Mouse (Mus musculus) olfactory bulb, adult 2 months (tissue): ENCODE results near the gene 2310033P09Rik.

Source experiments
- CTCF ChIP-seq: fragments of 200-500 bp; IDR thresholded peaks from 2 replicates; pipeline ENCODE4 v1.5.1; 2012; ENCODE audit warnings: low read depth, mild to moderate bottlenecking, low read length, moderate library complexity; ENCODE audit not compliant: insufficient read depth
- POLR2A ChIP-seq: fragments of 200-500 bp; IDR thresholded peaks from 2 replicates; pipeline ENCODE4 v1.6.1; 2012; ENCODE audit warnings: mild to moderate bottlenecking, low read depth, low read length, moderate library complexity; ENCODE audit not compliant: insufficient read depth

GRCm38 (mm10) chr11:59222306-59222705, 14.2 kb downstream of the 2310033P09Rik start:
- TF ChIP-seq POLR2A (no peak), CTCF (no peak)
